Mouse (Mus musculus) limb, embryonic 11.5 days (tissue): ENCODE measurements around the gene Hist1h3f. TPM values are rescaled to one million over a fixed set of nuclear protein-coding genes. Genes with fewer than 3 reads are reported as not detected.
"Not testable (repeated sequence)": the region's sequence is repeated elsewhere in the genome, so short reads cannot be mapped to it uniquely, and the experiment has no call there.

Experiments used
- ATAC-seq: fragments of 200-750 bp; cut with Nextera tagmentation; 2 replicates; pipeline ENCODE4 v1.8.0; 2017; ENCODE audit warnings: low read depth; ENCODE audit not compliant: insufficient number of reproducible peaks, low FRiP score, low TSS enrichment
- DNase-seq: peaks from one replicate; pipeline ENCODE4 v3.0.0-alpha.2; 2015; ENCODE audit warnings: low spot score
- H3K27ac ChIP-seq: fragments of 300-500 bp; sonication (generic); replicated peaks from 2 replicates; pipeline ENCODE4 v1.5.1; 2014; ENCODE audit warnings: low read depth, mild to moderate bottlenecking, low read length
- H3K27me3 ChIP-seq: fragments of 300-500 bp; sonication (generic); 2 replicates; pipeline ENCODE4 v1.6.1; 2014; ENCODE audit warnings: mild to moderate bottlenecking, low read length, mixed read lengths; ENCODE audit not compliant: control insufficient read depth, insufficient read depth
- H3K36me3 ChIP-seq: fragments of 300-500 bp; sonication (generic); 2 replicates; pipeline ENCODE4 v1.6.1; 2014; ENCODE audit warnings: mild to moderate bottlenecking, low read length, moderate library complexity, mixed read lengths; ENCODE audit not compliant: control insufficient read depth, insufficient read depth
- H3K4me1 ChIP-seq: fragments of 300-500 bp; sonication (generic); 2 replicates; pipeline ENCODE4 v1.6.1; 2014; ENCODE audit warnings: low read length, mixed read lengths; ENCODE audit not compliant: control insufficient read depth, insufficient read depth
- H3K4me2 ChIP-seq: fragments of 300-500 bp; sonication (generic); 2 replicates; pipeline ENCODE4 v1.6.1; 2014; ENCODE audit warnings: low read depth, mild to moderate bottlenecking, moderate library complexity; ENCODE audit not compliant: severe bottlenecking
- H3K4me3 ChIP-seq: fragments of 300-500 bp; sonication (generic); 2 replicates; pipeline ENCODE4 v1.5.1; 2014; ENCODE audit warnings: low read depth, low read length
- H3K9ac ChIP-seq: fragments of 300-500 bp; sonication (generic); 2 replicates; pipeline ENCODE4 v1.6.1; 2014; ENCODE audit warnings: mild to moderate bottlenecking, low read length
- H3K9me3 ChIP-seq: fragments of 300-500 bp; sonication (generic); 2 replicates; pipeline ENCODE4 v1.6.1; 2016; ENCODE audit warnings: low read length; ENCODE audit not compliant: control insufficient read depth
- WGBS: fragments of 180-500 bp; shearing (Covaris S2); extraction: QIAGEN DNeasy Blood & Tissue Kit; methylation state at CpG from one replicate; pipeline ENCODE4 v1.1.7; 2014; 5-methylcytosine and 5-hydroxymethylcytosine counted together
- polyA plus RNA-seq: library from polyadenylated mRNA; unstranded; fragments of >200 nt; fragmentation: Nextera tagmentation; extraction: Ambion mirVana; gene quantifications from 2 replicates; pipeline ENCODE4 v1.2.1, GENCODE M21; 2014

The Hist1h3f gene
- polyA plus RNA-seq, 1 experiment from 2014 or later: 1.4 TPM

DNA sequence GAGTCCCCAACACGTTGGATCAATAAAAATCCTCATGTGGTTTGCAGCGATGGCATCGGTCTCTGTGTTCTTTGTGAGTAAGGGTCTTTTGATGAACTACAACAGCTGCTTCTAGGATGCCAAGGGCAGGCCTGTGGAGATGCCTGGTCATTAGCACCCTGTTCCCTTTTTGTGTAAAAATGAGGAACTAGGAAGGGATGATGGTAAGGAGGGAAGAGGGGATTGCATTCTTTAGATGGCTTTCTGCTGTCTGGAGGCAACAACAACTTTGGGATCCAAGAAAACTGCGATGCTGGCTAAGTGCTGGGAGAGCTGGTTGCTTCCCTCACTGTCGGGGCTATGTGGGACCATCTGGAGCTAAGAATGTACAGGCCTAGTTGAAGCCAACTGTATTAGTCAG lies 5.6 kb upstream of the Hist1h3f start:
- 55% methylated on average over 5 of the region's 5 CpGs for WGBS
- Histone ChIP-seq H3K4me1 (peaks cover 8% of the 10 kb centered on the region), H3K36me3 (no peaks in the 10 kb centered on the region), H3K9me3 (no peaks in the 10 kb centered on the region), H3K27me3 (no peaks in the 10 kb centered on the region), H3K4me3 (no peak overlapping the region), H3K4me2 (no peak overlapping the region), H3K9ac (no peak overlapping the region), H3K27ac (0 out of 2 replicates have a peak overlapping the region, but pooled peaks have one; percentile 16)
- DNase-seq: no peak
- no peak for ATAC-seq

DNA sequence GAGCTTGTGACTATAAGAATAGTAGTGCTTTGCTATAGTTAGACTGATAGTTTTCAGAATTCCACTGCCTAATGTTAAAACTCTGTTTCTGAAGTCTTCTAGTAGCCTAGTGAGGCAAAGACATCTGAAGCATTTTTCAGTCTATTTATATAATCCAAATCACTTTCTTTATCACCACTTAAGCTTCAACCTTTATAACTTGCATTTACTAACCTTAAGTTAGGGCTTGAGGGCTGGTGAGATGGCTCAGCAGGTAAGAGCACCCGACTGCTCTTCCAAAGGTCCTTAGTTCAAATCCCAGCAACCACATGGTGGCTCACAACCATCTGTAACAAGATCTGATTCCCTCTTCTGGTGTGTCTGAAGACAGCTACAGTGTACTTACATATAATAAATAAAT lies 4.0 kb upstream of the Hist1h3f start:
- not testable (repeated sequence) for H3K4me2 ChIP-seq, H3K27me3 ChIP-seq, ATAC-seq, H3K9me3 ChIP-seq, H3K36me3 ChIP-seq, H3K4me1 ChIP-seq, H3K27ac ChIP-seq, H3K4me3 ChIP-seq, DNase-seq, H3K9ac ChIP-seq
- WGBS: 70% methylated on average over 1 of the region's 1 CpGs

DNA sequence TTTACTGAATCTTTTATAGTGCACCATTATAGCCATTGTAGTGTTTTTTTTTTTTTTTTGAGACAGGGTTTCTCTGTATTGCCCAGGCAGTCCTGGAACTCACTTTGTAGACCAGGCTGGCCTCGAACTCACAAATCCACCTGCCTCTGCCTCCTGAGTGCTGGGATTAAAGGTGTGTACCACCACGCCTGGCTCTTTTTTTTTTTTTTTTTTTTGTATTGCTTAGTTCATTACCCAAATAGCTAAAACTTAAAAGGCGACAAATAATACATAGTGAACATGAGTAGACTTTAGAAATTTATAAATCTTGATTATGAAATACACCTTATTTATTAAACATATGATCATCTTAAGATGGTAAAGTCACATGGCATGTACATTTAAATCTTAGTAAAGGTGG lies 2.4 kb upstream of the Hist1h3f start:
- Histone ChIP-seq H3K9ac (no peak overlapping the region), H3K9me3 (no peaks in the 10 kb centered on the region), H3K4me1 (peaks cover 5% of the 10 kb centered on the region), H3K4me3 (no peak overlapping the region), H3K4me2 (no peak overlapping the region), H3K36me3 (no peaks in the 10 kb centered on the region), H3K27ac (no peak overlapping the region), H3K27me3 (no peaks in the 10 kb centered on the region)
- DNase-seq (no peak), ATAC-seq (no peak)
- WGBS: 90% methylated on average over 3 of the region's 3 CpGs

DNA sequence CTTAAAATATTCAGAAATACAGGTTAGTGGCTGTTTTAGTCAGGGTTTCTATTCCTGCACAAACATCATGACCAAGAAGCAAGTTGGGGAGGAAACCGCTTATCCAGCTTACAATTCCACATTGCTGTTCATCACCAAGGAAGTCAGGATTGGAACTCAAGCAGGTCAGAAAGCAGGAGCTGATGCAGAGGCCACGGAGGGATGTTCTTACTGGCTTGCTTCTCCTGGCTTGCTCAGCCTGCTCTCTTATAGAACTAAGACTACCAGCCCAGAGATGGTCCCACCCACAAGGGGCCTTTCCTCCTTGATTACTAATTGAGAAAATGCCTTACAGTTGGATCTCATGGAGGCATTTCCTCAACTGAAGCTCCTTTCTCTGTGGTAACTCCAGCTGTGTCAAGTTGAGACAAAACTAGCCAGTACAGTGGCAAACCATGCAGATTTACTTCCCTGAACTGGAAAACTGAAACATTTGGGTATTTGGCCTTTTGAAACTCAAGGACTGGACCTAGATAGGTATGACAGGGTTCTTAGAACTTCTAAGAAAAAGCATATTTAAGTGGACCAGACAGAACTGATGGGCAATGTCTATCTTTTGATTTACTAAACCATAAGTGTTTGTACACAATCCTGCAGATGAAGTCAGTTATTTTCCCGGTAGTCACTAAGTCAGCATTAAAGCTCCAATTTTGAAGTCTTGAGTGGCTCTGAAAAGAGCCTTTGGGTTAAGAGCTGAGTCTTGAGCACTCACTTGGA lies 1.4 kb upstream of the Hist1h3f start:
- H3K27ac ChIP-seq: peak overlapping the region; percentile 91
- WGBS: 6% methylated on average over 3 of the region's 3 CpGs
- not testable (repeated sequence) for ATAC-seq, DNase-seq, H3K9me3 ChIP-seq, H3K4me1 ChIP-seq, H3K27me3 ChIP-seq, H3K36me3 ChIP-seq
- peak overlapping the region; percentile 77 for H3K4me2 ChIP-seq
- peak overlapping the region; percentile 69 for H3K9ac ChIP-seq
- H3K4me3 ChIP-seq: peak overlapping the region; percentile 41

DNA sequence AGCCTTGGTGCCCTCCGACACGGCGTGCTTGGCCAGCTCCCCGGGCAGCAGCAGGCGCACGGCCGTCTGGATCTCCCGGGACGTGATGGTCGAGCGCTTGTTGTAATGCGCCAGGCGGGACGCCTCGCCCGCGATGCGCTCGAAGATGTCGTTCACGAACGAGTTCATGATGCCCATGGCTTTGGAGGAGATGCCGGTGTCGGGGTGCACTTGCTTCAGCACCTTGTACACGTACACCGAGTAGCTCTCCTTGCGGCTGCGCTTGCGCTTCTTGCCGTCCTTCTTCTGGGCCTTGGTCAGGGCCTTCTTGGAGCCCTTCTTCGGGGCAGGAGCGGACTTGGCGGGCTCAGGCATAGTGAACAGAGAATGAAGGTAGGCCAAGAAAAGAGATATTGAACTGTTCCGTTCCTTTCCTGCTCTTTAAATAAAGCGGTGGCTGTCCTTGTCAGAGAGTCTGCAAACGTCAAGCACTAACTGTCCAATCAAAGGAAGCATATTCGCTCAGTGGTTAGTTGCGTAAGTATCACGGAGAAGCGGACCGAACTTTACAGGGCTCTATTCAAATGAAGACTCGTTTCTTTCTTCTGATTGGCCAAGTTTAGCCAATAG lies 749 bp upstream of the Hist1h3f start, which contains the start of gene Hist1h2bh:
TSS of gene Hist1h2bh (minus strand) at position 394 of the 609 bp plus-strand sequence.
- H3K36me3 ChIP-seq, H3K9me3 ChIP-seq, H3K27me3 ChIP-seq, H3K4me1 ChIP-seq: not testable (repeated sequence)
- H3K9ac ChIP-seq: peak within 1 kb of the TSS; percentile 69
- peak within 1 kb of the TSS; percentile 95 for H3K27ac ChIP-seq
- peak within 1 kb of the TSS; percentile 41 for H3K4me3 ChIP-seq
- peak; percentile 78 for DNase-seq
- ATAC-seq: peak; percentile 95
- 0% methylated on average over 36 of the region's 42 CpGs for WGBS
- peak within 1 kb of the TSS; percentile 77 for H3K4me2 ChIP-seq

DNA sequence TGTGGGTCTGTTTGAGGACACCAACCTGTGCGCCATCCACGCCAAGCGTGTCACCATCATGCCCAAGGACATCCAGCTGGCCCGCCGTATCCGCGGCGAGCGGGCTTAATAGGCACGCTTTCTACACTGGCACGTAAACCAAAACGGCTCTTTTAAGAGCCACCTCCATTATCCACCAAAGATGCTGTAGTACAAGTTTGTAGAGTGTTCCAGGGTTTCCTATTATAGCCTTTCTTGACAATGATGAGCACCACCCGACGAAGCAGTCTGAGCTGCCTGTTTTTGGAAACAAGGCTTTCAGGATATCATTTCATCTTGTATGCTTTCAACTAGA lies 902 bp downstream of the Hist1h3f start:
- Histone ChIP-seq H3K4me3 (peak overlapping the region; percentile 36), H3K9ac (peak overlapping the region; percentile 60; the same call in 1 of the 2 replicates), H3K27ac (peak overlapping the region; percentile 77; the same call in 1 of the 2 replicates)
- not testable (repeated sequence) for H3K27me3 ChIP-seq, ATAC-seq, H3K36me3 ChIP-seq, H3K4me2 ChIP-seq, H3K9me3 ChIP-seq, H3K4me1 ChIP-seq
- DNase-seq: peak; percentile 48
- WGBS: 0% methylated on average over 11 of the region's 14 CpGs

DNA sequence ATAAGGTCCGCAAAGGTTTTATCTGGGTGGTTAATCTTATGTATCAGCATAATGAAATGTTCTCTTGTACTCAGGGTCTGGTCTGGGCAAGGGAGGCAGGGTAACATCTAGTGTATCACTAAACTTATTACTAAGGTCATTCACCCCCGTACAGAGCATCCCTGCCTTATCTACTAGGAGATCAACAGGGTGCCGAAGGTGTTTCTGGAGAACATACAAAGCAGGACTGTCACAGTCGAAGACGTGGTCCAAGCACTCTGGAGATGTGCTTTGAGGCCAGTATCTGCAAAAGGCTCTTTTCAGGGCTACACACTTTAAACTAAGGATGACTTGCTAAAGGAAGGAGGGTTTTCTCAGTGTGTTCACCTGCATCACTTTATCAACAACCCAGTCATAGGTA lies 2.8 kb downstream of the Hist1h3f start:
- ATAC-seq (no peak), DNase-seq (peak; percentile 20)
- Histone ChIP-seq H3K27me3 (no peaks in the 10 kb centered on the region), H3K9ac (no peak overlapping the region), H3K4me2 (no peak overlapping the region), H3K4me3 (no peak overlapping the region), H3K27ac (0 out of 2 replicates have a peak overlapping the region, but pooled peaks have one; percentile 42), H3K4me1 (no peaks in the 10 kb centered on the region), H3K9me3 (no peaks in the 10 kb centered on the region), H3K36me3 (no peaks in the 10 kb centered on the region)
- WGBS: 74% methylated on average over 5 of the region's 5 CpGs

DNA sequence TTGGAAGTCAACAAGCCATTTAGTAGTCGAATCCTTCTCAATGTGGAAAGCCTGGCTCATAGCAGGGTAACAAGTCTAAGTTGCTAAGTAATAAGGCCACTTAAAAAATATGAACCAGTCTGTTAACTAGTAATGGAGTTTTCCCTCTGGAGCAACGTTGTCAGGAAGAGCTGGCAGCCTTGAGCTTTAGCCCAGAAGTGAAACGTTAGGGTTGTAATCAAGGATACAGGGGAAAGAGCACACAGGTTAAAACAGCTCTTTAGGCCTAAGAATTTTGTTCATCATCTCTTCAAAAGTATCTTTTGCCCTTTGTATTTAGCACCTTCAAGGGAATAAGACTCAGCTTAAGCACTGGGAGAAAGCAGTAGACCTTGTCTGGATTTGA lies 6.9 kb downstream of the Hist1h3f start:
- Histone ChIP-seq H3K36me3 (no peaks in the 10 kb centered on the region), H3K4me1 (0 out of 2 replicates have a peak, but pooled peaks cover 2% of the 10 kb centered on the region), H3K4me3 (peak overlapping the region; percentile 37), H3K9me3 (no peaks in the 10 kb centered on the region), H3K27me3 (no peaks in the 10 kb centered on the region), H3K4me2 (peak overlapping the region; percentile 57), H3K27ac (peak overlapping the region; percentile 97), H3K9ac (peak overlapping the region; percentile 67)
- ATAC-seq: no peak
- 5% methylated on average over 3 of the region's 3 CpGs for WGBS
- peak; percentile 51 for DNase-seq
